Mouse (Mus musculus) kidney, adult 2 months (tissue): Measurements from ENCODE around the gene Cap1. TPM values are rescaled to one million over a fixed set of nuclear protein-coding genes. Genes with fewer than 3 reads are reported as not detected.

Source experiments
- DNase-seq: peaks from one replicate; pipeline ENCODE4 v3.0.0; 2021
- H3K27ac ChIP-seq: fragments of 200-500 bp; 2 replicates; pipeline ENCODE4 v1.5.1; 2012; ENCODE audit warnings: low read depth, low read length, control low read depth, inconsistent platforms; ENCODE audit not compliant: insufficient read depth
- H3K27me3 ChIP-seq: fragments of 200-500 bp; replicated peaks from 2 replicates; pipeline ENCODE4 v1.6.1; 2012; ENCODE audit warnings: mild to moderate bottlenecking, moderate library complexity, low read length, inconsistent platforms; ENCODE audit not compliant: control insufficient read depth, insufficient read depth
- H3K36me3 ChIP-seq: fragments of 200-500 bp; 2 replicates; pipeline ENCODE4 v1.6.1; 2012; ENCODE audit warnings: mild to moderate bottlenecking, moderate library complexity, low read length, inconsistent platforms; ENCODE audit not compliant: control insufficient read depth, insufficient read depth
- H3K4me1 ChIP-seq: fragments of 200-500 bp; 2 replicates; pipeline ENCODE4 v1.6.1; 2011; ENCODE audit warnings: low read length; ENCODE audit not compliant: control insufficient read depth, insufficient read depth
- H3K4me3 ChIP-seq: fragments of 200-500 bp; 2 replicates; pipeline ENCODE4 v1.5.1; 2011; ENCODE audit warnings: mild to moderate bottlenecking, low read depth, low read length, control low read depth; ENCODE audit not compliant: insufficient read depth
- CTCF ChIP-seq: fragments of 200-500 bp; conservative IDR thresholded peaks from 2 replicates; pipeline ENCODE4 v1.5.1; 2011; ENCODE audit warnings: low read depth, mild to moderate bottlenecking, control low read depth, low read length, moderate library complexity, mixed read lengths; ENCODE audit not compliant: insufficient read depth, insufficient read length
- POLR2A ChIP-seq: fragments of 200-500 bp; IDR thresholded peaks from one replicate; pipeline ENCODE4 v1.6.1; 2011; ENCODE audit warnings: low read depth, low read length, control low read depth
- WGBS: fragments of 180-500 bp; shearing (Covaris S2); methylation state at CpG from one replicate; pipeline ENCODE4 v1.1.7; 2018; 5-methylcytosine and 5-hydroxymethylcytosine counted together
- polyA plus RNA-seq: library from polyadenylated mRNA; depleted of rRNA; stranded (reverse); fragments of >200 nt; gene quantifications from 2 replicates; pipeline ENCODE4 v1.2.3, GENCODE M21; 2012; rRNA removed

Gene Cap1
- polyA plus RNA-seq, 1 experiment = 101 TPM

DNA sequence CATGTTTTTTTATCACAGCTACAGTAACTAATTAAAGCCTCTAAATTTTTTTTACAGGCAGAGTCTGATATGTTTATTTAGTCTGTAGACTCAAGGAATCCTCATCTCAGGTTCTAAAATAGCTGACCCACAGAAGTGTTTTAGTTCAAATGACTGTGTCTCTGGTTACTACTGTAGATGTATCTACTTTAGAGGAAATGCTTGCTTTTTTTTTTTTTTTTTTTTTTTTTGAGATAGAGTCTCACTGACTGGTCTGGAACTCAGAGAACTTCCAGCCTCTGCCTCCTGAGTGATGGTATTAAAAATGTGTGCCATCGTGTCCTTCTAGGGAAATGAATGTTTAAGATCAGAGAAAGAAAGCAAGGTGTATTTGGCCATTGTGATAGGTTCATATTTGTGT is 69.7 kb downstream of the Cap1 start:
- no peak for DNase-seq
- no peak overlapping the region for H3K4me3 ChIP-seq
- H3K27me3 ChIP-seq = no peaks in the 10 kb centered on the region
- no peaks in the 10 kb centered on the region for H3K36me3 ChIP-seq
- H3K4me1 ChIP-seq = no peaks in the 10 kb centered on the region
- H3K27ac ChIP-seq = no peak overlapping the region
- 53% methylated on average over 1 of the region's 1 CpGs for WGBS
- no peak for TF ChIP-seq CTCF
- no peak for TF ChIP-seq POLR2A

DNA sequence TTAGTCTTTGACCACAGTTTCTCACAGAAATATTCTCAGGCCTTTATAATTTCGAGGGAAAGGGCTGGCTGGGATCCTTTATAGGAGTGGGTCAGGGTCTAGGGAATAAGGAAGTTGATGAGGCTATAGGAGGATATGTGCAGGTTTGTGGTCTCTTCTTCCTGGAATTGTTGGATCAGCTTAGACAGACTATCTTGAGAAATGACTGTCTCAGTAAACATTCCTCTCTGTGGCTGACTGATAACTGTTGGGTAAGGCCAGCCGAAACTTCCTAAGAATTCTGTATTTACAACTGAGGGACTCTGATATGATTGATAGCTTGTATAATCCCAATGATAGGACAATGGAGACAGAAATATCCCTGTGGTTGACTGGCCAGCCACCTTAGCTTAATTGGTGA is 74.0 kb downstream of the Cap1 start:
- no peaks in the 10 kb centered on the region for H3K27me3 ChIP-seq
- no peaks in the 10 kb centered on the region for H3K36me3 ChIP-seq
- no peak overlapping the region for H3K27ac ChIP-seq
- 63% methylated on average over 2 of the region's 2 CpGs for WGBS
- TF ChIP-seq POLR2A = no peak
- TF ChIP-seq CTCF = no peak
- no peak for DNase-seq
- no peaks in the 10 kb centered on the region for H3K4me1 ChIP-seq
- no peak overlapping the region for H3K4me3 ChIP-seq

GRCm38 (mm10) chr4:122811180-122811579 is 74.7 kb downstream of the Cap1 start:
- DNase-seq = no peak
- TF ChIP-seq POLR2A = no peak
- TF ChIP-seq CTCF = no peak
- WGBS = 46% methylated on average over 1 of the region's 1 CpGs
- Histone ChIP-seq H3K4me3 (no peak overlapping the region), H3K27me3 (no peaks in the 10 kb centered on the region), H3K27ac (no peak overlapping the region), H3K36me3 (no peaks in the 10 kb centered on the region), H3K4me1 (no peaks in the 10 kb centered on the region)

Other genes with a start within 250 kb of the Cap1 start
- gene 9530002B09Rik, start 196.8 kb downstream of the Cap1 start, polyA plus RNA-seq = not detected in 2 replicates
- 61.2 and 67.7 TPM in 2 replicates for gene Ppt1, start 49.8 kb downstream of the Cap1 start, polyA plus RNA-seq
- 27.6 and 43.9 TPM in 2 replicates for gene Mfsd2a, start 75.1 kb upstream of the Cap1 start, polyA plus RNA-seq
- gene Mycl, start 109.6 kb upstream of the Cap1 start, polyA plus RNA-seq = 1.5 and 1.6 TPM in 2 replicates
- gene Trit1, start 130.5 kb upstream of the Cap1 start, polyA plus RNA-seq = 4.7 and 5.1 TPM in 2 replicates
- gene Bmp8b, start 219.1 kb upstream of the Cap1 start, polyA plus RNA-seq = 0.03 and 0.14 TPM in 2 replicates
- gene Oxct2b, start 230.2 kb upstream of the Cap1 start, polyA plus RNA-seq = 0.11 TPM in 1 of 2 replicates, not detected in the other